In the genomic region with DNA sequence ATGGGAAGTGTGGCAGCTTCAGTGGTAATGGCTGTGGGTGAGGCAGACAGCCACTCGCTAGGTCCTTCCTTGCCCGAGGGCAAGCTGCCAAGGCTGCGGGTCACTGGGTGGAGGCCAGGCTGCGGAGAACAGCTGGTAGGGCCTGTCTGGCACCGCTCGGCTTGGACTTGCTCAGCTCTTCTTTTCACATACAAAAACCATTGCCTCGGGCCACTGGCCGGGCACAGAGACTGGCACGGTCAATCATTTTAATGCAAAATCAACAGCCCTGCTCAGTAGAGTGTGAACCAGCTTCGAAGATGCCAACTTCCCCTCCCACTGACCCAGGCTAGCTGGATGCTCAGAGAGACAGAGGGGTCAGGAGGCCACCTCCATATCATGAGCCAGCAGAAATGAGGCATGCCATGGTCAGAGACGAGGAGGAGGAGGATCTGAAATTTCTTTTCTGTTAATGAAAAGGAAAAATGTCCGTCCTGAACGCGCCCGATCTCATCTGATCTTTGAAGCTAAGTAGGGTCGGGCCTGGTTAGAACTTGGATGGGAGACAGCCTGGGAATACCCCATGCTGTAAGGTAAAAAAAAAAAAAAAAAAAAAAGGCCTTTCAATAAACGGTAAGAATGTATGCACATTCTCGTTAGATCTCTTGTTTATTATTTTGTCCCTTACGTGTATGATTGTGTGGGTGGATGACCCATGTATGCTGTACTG, we compare ENCODE assay signal across 8 mouse cellular contexts. TPM values are rescaled to one million over a fixed set of nuclear protein-coding genes. Genes with fewer than 3 reads are reported as not detected.
DNase-seq lines count a peak whose midpoint lies in the region; ATAC-seq and TF ChIP-seq lines count a peak whose summit lies in the region.

No protein-coding gene starts in this region.

- no peak overlapping the region for H3K4me3 ChIP-seq in MEL (ENCODE audit: control insufficient read depth in 1 of 2, insufficient read depth in 1 of 2, low read depth in 2 of 2, low read length in 2 of 2)
- H3K4me3 ChIP-seq in hindbrain, embryonic 15.5 days = no peak overlapping the region
- no peak overlapping the region for H3K4me3 ChIP-seq in neural tube, embryonic 15.5 days (replicated peaks)

- TF ChIP-seq RAD21 in MEL (IDR thresholded peaks at IDR 0.05; ENCODE audit: low read depth, low read length) = no peak

- peaks cover 21 to 28% of the 10 kb centered on the region in 2 experiments for H3K4me1 ChIP-seq in MEL (ENCODE audit: control insufficient read depth in 1 of 2, insufficient read depth in 2 of 2, low read length in 2 of 2)
- no peaks in the 10 kb centered on the region for H3K4me1 ChIP-seq in hindbrain, embryonic 15.5 days (replicated peaks)
- H3K4me1 ChIP-seq in neural tube, embryonic 15.5 days = peaks cover 6% of the 10 kb centered on the region; the same call in 1 of the 2 replicates

- ATAC-seq in frontal cortex, adult (ENCODE audit: low TSS enrichment) = peak; percentile 47
- ATAC-seq in hindbrain, embryonic 15.5 days (ENCODE audit: low FRiP score, low read depth) = peak; percentile 88
- peak; percentile 77; the same call in 1 of the 2 replicates for ATAC-seq in neural tube, embryonic 15.5 days (ENCODE audit: low FRiP score)
- no peak for ATAC-seq in megakaryocyte progenitor cell, adult 5-6 weeks (replicated peaks; ENCODE audit: poor library complexity)

- no peak for TF ChIP-seq CTCF in MEL (IDR thresholded peaks at IDR 0.05 in 2 of 3, conservative IDR thresholded peaks at IDR 0.05 in 1 of 3; ENCODE audit: control insufficient read depth in 1 of 3, insufficient read depth in 1 of 3, low read depth in 2 of 3, low read length in 3 of 3, poor library complexity in 1 of 3, severe bottlenecking in 1 of 3)

- DNase-seq in MEL (ENCODE audit: low read depth, low spot score) = no peak
- DNase-seq in adrenal gland, postnatal 25 days = peak; percentile 78
- DNase-seq in layer of hippocampus, postnatal 36 days = peak; percentile 42 to 65
- DNase-seq in spleen, postnatal 14 days (ENCODE audit: low spot score in 2 of 2) = no peak

- TF ChIP-seq POLR2A in MEL (IDR thresholded peaks at IDR 0.05; ENCODE audit: control insufficient read depth in 1 of 2, insufficient read depth in 1 of 2, low read depth in 1 of 2, low read length in 2 of 2, poor library complexity in 1 of 2) = no peak

- H3K9ac ChIP-seq in MEL (ENCODE audit: control insufficient read depth, low read depth, low read length, poor library complexity, severe bottlenecking) = no peak overlapping the region
- no peak overlapping the region for H3K9ac ChIP-seq in hindbrain, embryonic 15.5 days
- no peak overlapping the region for H3K9ac ChIP-seq in neural tube, embryonic 15.5 days (replicated peaks)

- H3K9me3 ChIP-seq in MEL (replicated peaks; ENCODE audit: insufficient read depth, low read length) = no peaks in the 10 kb centered on the region
- H3K9me3 ChIP-seq in hindbrain, embryonic 15.5 days = no peaks in the 10 kb centered on the region
- H3K9me3 ChIP-seq in neural tube, embryonic 15.5 days (replicated peaks) = no peaks in the 10 kb centered on the region

- H3K4me2 ChIP-seq in hindbrain, embryonic 15.5 days = no peak overlapping the region
- no peak overlapping the region for H3K4me2 ChIP-seq in neural tube, embryonic 15.5 days

- H3K79me2 ChIP-seq in MEL (ENCODE audit: control insufficient read depth, insufficient read depth, low read length, poor library complexity) = no peaks in the 10 kb centered on the region

- peaks cover 0 to 15% of the 10 kb centered on the region in 2 experiments; a peak in 2 of 4 replicates for H3K36me3 ChIP-seq in MEL (ENCODE audit: control insufficient read depth in 1 of 2, insufficient read depth in 2 of 2, low read length in 2 of 2)
- H3K36me3 ChIP-seq in hindbrain, embryonic 15.5 days = no peaks in the 10 kb centered on the region
- no peaks in the 10 kb centered on the region for H3K36me3 ChIP-seq in neural tube, embryonic 15.5 days

- 62% methylated on average over 19 of the region's 19 CpGs for WGBS in hindbrain, embryonic 15.5 days
- WGBS in neural tube, embryonic 15.5 days = 67% methylated on average over 19 of the region's 19 CpGs

- TF ChIP-seq EP300 in MEL (IDR thresholded peaks at IDR 0.05; ENCODE audit: low read depth in 1 of 2, low read length in 2 of 2) = peak in 1 of 2 experiments; percentile 37; a peak in 2 of 4 replicates

- no peaks in the 10 kb centered on the region for H3K27me3 ChIP-seq in MEL (ENCODE audit: control insufficient read depth in 1 of 2, insufficient read depth in 2 of 2, low read length in 2 of 2)
- H3K27me3 ChIP-seq in hindbrain, embryonic 15.5 days = no peaks in the 10 kb centered on the region
- H3K27me3 ChIP-seq in neural tube, embryonic 15.5 days (replicated peaks) = no peaks in the 10 kb centered on the region

- no peak overlapping the region for H3K27ac ChIP-seq in MEL (ENCODE audit: control insufficient read depth, low read depth, low read length)
- no peak overlapping the region for H3K27ac ChIP-seq in hindbrain, embryonic 15.5 days (replicated peaks)
- H3K27ac ChIP-seq in neural tube, embryonic 15.5 days (replicated peaks) = no peak overlapping the region

TF ChIP-seq in MEL, 35 proteins besides CTCF, POLR2A, EP300 and RAD21:
- 0 out of 2 replicates have a peak, but pooled peaks have one; percentile 23 for TF ChIP-seq TCF12 (IDR thresholded peaks at IDR 0.05; ENCODE audit: low read depth, low read length)
- no peak for TF ChIP-seq GATA1 (IDR thresholded peaks at IDR 0.05; ENCODE audit: low read depth, low read length)
- peak; percentile 38; the same call in 1 of the 2 replicates for TF ChIP-seq ETS1 (IDR thresholded peaks at IDR 0.05; ENCODE audit: low read depth, low read length)
- no peak for TF ChIP-seq CHD1 (IDR thresholded peaks at IDR 0.05; ENCODE audit: low read depth, low read length)
- no peak for TF ChIP-seq GABPA (IDR thresholded peaks at IDR 0.05; ENCODE audit: low read depth, low read length)
- peak; percentile 60 for TF ChIP-seq ZNF384 (IDR thresholded peaks at IDR 0.05; ENCODE audit: low read depth, low read length)

RNA-seq across cellular contexts. Expression of gene Col4a3, which starts 48.0 kb away (rescaled TPM):
- 0.19 and 0.65 TPM in 2 replicates for total RNA-seq in MEL (2012; rRNA removed)
- under 1 TPM in 1 of 2 experiments, not detected in 1; 0.47 TPM for polyA plus RNA-seq in MEL (2012; ENCODE audit: insufficient read depth in 1 of 2, insufficient read length in 2 of 2, low read depth in 1 of 2, low replicate concordance in 2 of 2, missing spikeins in 1 of 2)
- 1.7 and 2.9 TPM in 2 replicates for total RNA-seq in adrenal gland, postnatal 25 days (2021)
- polyA plus RNA-seq in hindbrain, embryonic 15.5 days (2015; fragmentation: Nextera tagmentation; extraction: Ambion mirVana) = 0.26 and 0.28 TPM in 2 replicates
- 1 to 10 TPM in 1 of 2 experiments, under 1 TPM in 1; 0.42 to 1.5 TPM for total RNA-seq in layer of hippocampus, postnatal 36 days (2021)
- polyA plus RNA-seq in neural tube, embryonic 15.5 days (2015; fragmentation: Nextera tagmentation; extraction: Ambion mirVana) = 0.18 and 0.33 TPM in 2 replicates
- not detected in 2 replicates for total RNA-seq in megakaryocyte progenitor cell, adult 5-6 weeks (2015)
- total RNA-seq in megakaryocyte progenitor cell, adult 5-6 weeks (2017) = not detected in 2 replicates

RNA-seq across cellular contexts. Expression of gene Col4a4, which starts 48.0 kb away (rescaled TPM):
- not detected in 2 replicates for total RNA-seq in MEL (2012; rRNA removed)
- polyA plus RNA-seq in MEL (2012; ENCODE audit: insufficient read depth in 1 of 2, insufficient read length in 2 of 2, low read depth in 1 of 2, low replicate concordance in 2 of 2, missing spikeins in 1 of 2) = under 1 TPM in 1 of 2 experiments, not detected in 1; 0.03 TPM
- total RNA-seq in adrenal gland, postnatal 25 days (2021) = 3.6 and 4.6 TPM in 2 replicates
- polyA plus RNA-seq in hindbrain, embryonic 15.5 days (2015; fragmentation: Nextera tagmentation; extraction: Ambion mirVana) = 0.25 and 0.28 TPM in 2 replicates
- under 1 TPM; 0.68 to 0.95 TPM for total RNA-seq in layer of hippocampus, postnatal 36 days (2021)
- polyA plus RNA-seq in neural tube, embryonic 15.5 days (2015; fragmentation: Nextera tagmentation; extraction: Ambion mirVana) = 0.14 and 0.31 TPM in 2 replicates
- total RNA-seq in megakaryocyte progenitor cell, adult 5-6 weeks (2015) = not detected in 2 replicates
- 0.03 and 0.04 TPM in 2 replicates for total RNA-seq in megakaryocyte progenitor cell, adult 5-6 weeks (2017)

Comparison
In these comparisons a context has a peak if more than half of its experiments do, and no peak if none do; other contexts are left out.
1. DNase-seq: peak in adrenal gland, postnatal 25 days (single experiment) and layer of hippocampus, postnatal 36 days (2 of 2); none in MEL (single experiment) and spleen, postnatal 14 days (0 of 2).